Mouse (Mus musculus) heart, embryonic 10.5 days (tissue): Measurements from ENCODE around the gene Cdca7l. TPM values are rescaled to one million over a fixed set of nuclear protein-coding genes. Genes with fewer than 3 reads are reported as not detected.

ENCODE experiments used
- DNase-seq: peaks from one replicate; pipeline ENCODE4 v3.0.0-alpha.2; 2017; ENCODE audit warnings: low spot score
- H3K27ac ChIP-seq: fragments of 300-500 bp; sonication (generic); 2 replicates; pipeline ENCODE4 v1.5.1; 2016; ENCODE audit warnings: mild to moderate bottlenecking
- H3K27me3 ChIP-seq: fragments of 300-500 bp; sonication (generic); 2 replicates; pipeline ENCODE4 v1.6.1; 2016; ENCODE audit warnings: mild to moderate bottlenecking; ENCODE audit not compliant: poor library complexity, insufficient read depth, severe bottlenecking
- H3K36me3 ChIP-seq: fragments of 300-500 bp; sonication (generic); 2 replicates; pipeline ENCODE4 v1.6.1; 2016; ENCODE audit warnings: mild to moderate bottlenecking, moderate library complexity
- H3K4me1 ChIP-seq: fragments of 300-500 bp; sonication (generic); 2 replicates; pipeline ENCODE4 v1.6.1; 2016; ENCODE audit warnings: mild to moderate bottlenecking
- H3K4me3 ChIP-seq: fragments of 300-500 bp; sonication (generic); 2 replicates; pipeline ENCODE4 v1.5.1; 2016; ENCODE audit warnings: mild to moderate bottlenecking, moderate library complexity
- H3K9me3 ChIP-seq: fragments of 300-500 bp; sonication (generic); 2 replicates; pipeline ENCODE4 v1.6.1; 2016; ENCODE audit warnings: mild to moderate bottlenecking, moderate library complexity
- WGBS: fragments of 180-500 bp; shearing (Covaris S2); methylation state at CpG from one replicate; pipeline ENCODE4 v1.1.7; 2016; 5-methylcytosine and 5-hydroxymethylcytosine counted together
- polyA plus RNA-seq: library from polyadenylated mRNA; unstranded; fragments of >200 nt; fragmentation: Nextera tagmentation; extraction: Ambion mirVana; gene quantifications from 2 replicates; pipeline ENCODE4 v1.2.1, GENCODE M21; 2016

Cdca7l gene
- polyA plus RNA-seq, 1 experiment from 2014 or later = 30.7 TPM

- Histone ChIP-seq H3K36me3 (no peaks in the 10 kb centered on the region), H3K9me3 (no peaks in the 10 kb centered on the region), H3K4me1 (no peaks in the 10 kb centered on the region), H3K27ac (no peak overlapping the region), H3K4me3 (no peak overlapping the region), H3K27me3 (no peaks in the 10 kb centered on the region)
- no peak for DNase-seq
Observed at GRCm38 (mm10) chr12:117820859-117821221, 16.8 kb downstream of the Cdca7l start.

- Histone ChIP-seq H3K36me3 (no peaks in the 10 kb centered on the region), H3K27ac (no peak overlapping the region), H3K4me3 (no peak overlapping the region), H3K27me3 (no peaks in the 10 kb centered on the region), H3K9me3 (no peaks in the 10 kb centered on the region), H3K4me1 (no peaks in the 10 kb centered on the region)
- WGBS = 60% methylated on average over 1 of the region's 1 CpGs
- DNase-seq = no peak
Observed at GRCm38 (mm10) chr12:117821394-117821793, 17.3 kb downstream of the Cdca7l start.

- Histone ChIP-seq H3K4me3 (no peak overlapping the region), H3K9me3 (no peaks in the 10 kb centered on the region), H3K27me3 (no peaks in the 10 kb centered on the region), H3K36me3 (no peaks in the 10 kb centered on the region), H3K4me1 (0 out of 2 replicates have a peak, but pooled peaks cover 3% of the 10 kb centered on the region), H3K27ac (no peak overlapping the region)
- 84% methylated on average over 3 of the region's 3 CpGs for WGBS
- no peak for DNase-seq
Observed at GRCm38 (mm10) chr12:117828350-117828749, 24.3 kb downstream of the Cdca7l start.

GRCm38 (mm10) chr12:117831351-117831961 lies 27.4 kb downstream of the Cdca7l start:
- Histone ChIP-seq H3K27ac (no peak overlapping the region), H3K4me1 (0 out of 2 replicates have a peak, but pooled peaks cover 3% of the 10 kb centered on the region), H3K4me3 (no peak overlapping the region), H3K27me3 (no peaks in the 10 kb centered on the region), H3K36me3 (no peaks in the 10 kb centered on the region), H3K9me3 (no peaks in the 10 kb centered on the region)
- 67% methylated on average over 8 of the region's 8 CpGs for WGBS
- no peak for DNase-seq

GRCm38 (mm10) chr12:117832190-117832589 lies 28.1 kb downstream of the Cdca7l start:
- DNase-seq = no peak

GRCm38 (mm10) chr12:117834652-117835051 lies 30.6 kb downstream of the Cdca7l start:
- no peak for DNase-seq
- no peaks in the 10 kb centered on the region for H3K9me3 ChIP-seq
- H3K27me3 ChIP-seq = 0 out of 2 replicates have a peak, but pooled peaks cover 3% of the 10 kb centered on the region
- H3K36me3 ChIP-seq = no peaks in the 10 kb centered on the region
- H3K4me1 ChIP-seq = 0 out of 2 replicates have a peak, but pooled peaks cover 3% of the 10 kb centered on the region
- 72% methylated on average over 2 of the region's 2 CpGs for WGBS
- no peak overlapping the region for H3K4me3 ChIP-seq
- H3K27ac ChIP-seq = no peak overlapping the region

More at GRCm38 (mm10) chr12:117832190-117832589, 28.1 kb downstream of the Cdca7l start:
- Histone ChIP-seq H3K4me1 (0 out of 2 replicates have a peak, but pooled peaks cover 3% of the 10 kb centered on the region), H3K27ac (no peak overlapping the region), H3K4me3 (no peak overlapping the region), H3K36me3 (no peaks in the 10 kb centered on the region), H3K27me3 (no peaks in the 10 kb centered on the region), H3K9me3 (no peaks in the 10 kb centered on the region)
- WGBS = 33% methylated on average over 5 of the region's 5 CpGs

GRCm38 (mm10) chr12:117835371-117835770 lies 31.3 kb downstream of the Cdca7l start:
- no peak for DNase-seq
- Histone ChIP-seq H3K36me3 (no peaks in the 10 kb centered on the region), H3K4me3 (no peak overlapping the region), H3K9me3 (no peaks in the 10 kb centered on the region), H3K27me3 (0 out of 2 replicates have a peak, but pooled peaks cover 3% of the 10 kb centered on the region), H3K27ac (no peak overlapping the region), H3K4me1 (0 out of 2 replicates have a peak, but pooled peaks cover 3% of the 10 kb centered on the region)
- WGBS = 32% methylated on average over 10 of the region's 10 CpGs

GRCm38 (mm10) chr12:117837376-117837775 lies 33.3 kb downstream of the Cdca7l start:
- no peak overlapping the region for H3K27ac ChIP-seq
- no peak overlapping the region for H3K4me3 ChIP-seq
- WGBS = 84% methylated on average over 4 of the region's 4 CpGs
- H3K36me3 ChIP-seq = no peaks in the 10 kb centered on the region
- H3K4me1 ChIP-seq = no peaks in the 10 kb centered on the region
- no peak for DNase-seq
- H3K27me3 ChIP-seq = 0 out of 2 replicates have a peak, but pooled peaks cover 3% of the 10 kb centered on the region
- no peaks in the 10 kb centered on the region for H3K9me3 ChIP-seq

- no peak overlapping the region for H3K4me3 ChIP-seq
- H3K4me1 ChIP-seq = peaks cover 11% of the 10 kb centered on the region; the same call in 1 of the 2 replicates
- no peak overlapping the region for H3K27ac ChIP-seq
- H3K36me3 ChIP-seq = no peaks in the 10 kb centered on the region
- H3K27me3 ChIP-seq = 0 out of 2 replicates have a peak, but pooled peaks cover 6% of the 10 kb centered on the region
- no peaks in the 10 kb centered on the region for H3K9me3 ChIP-seq
- no peak for DNase-seq
- WGBS = 35% methylated on average over 1 of the region's 1 CpGs
Observed at GRCm38 (mm10) chr12:117840705-117841104, 36.6 kb downstream of the Cdca7l start.

- H3K4me1 ChIP-seq = peaks cover 11% of the 10 kb centered on the region; the same call in 1 of the 2 replicates
- DNase-seq = no peak
- H3K36me3 ChIP-seq = no peaks in the 10 kb centered on the region
- no peaks in the 10 kb centered on the region for H3K9me3 ChIP-seq
- H3K27me3 ChIP-seq = 0 out of 2 replicates have a peak, but pooled peaks cover 6% of the 10 kb centered on the region
- no peak overlapping the region for H3K4me3 ChIP-seq
- H3K27ac ChIP-seq = no peak overlapping the region
- 70% methylated on average over 1 of the region's 1 CpGs for WGBS
Observed at GRCm38 (mm10) chr12:117842676-117843075, 38.6 kb downstream of the Cdca7l start.

- peak; percentile 86 for DNase-seq
- under 1% methylated on average over 75 of the region's 75 CpGs for WGBS
- H3K27ac ChIP-seq = peak overlapping the region; percentile 98
Observed at GRCm38 (mm10) chr12:117843302-117844074, 39.4 kb downstream of the Cdca7l start.

GRCm38 (mm10) chr12:117844075-117844408 lies 40.0 kb downstream of the Cdca7l start:
- 2% methylated on average over 15 of the region's 15 CpGs for WGBS
- DNase-seq = no peak
- Histone ChIP-seq H3K27me3 (0 out of 2 replicates have a peak, but pooled peaks cover 4% of the 10 kb centered on the region), H3K4me1 (peaks cover 11% of the 10 kb centered on the region; the same call in 1 of the 2 replicates), H3K4me3 (peak overlapping the region; percentile 95), H3K9me3 (no peaks in the 10 kb centered on the region), H3K27ac (peak overlapping the region; percentile 98), H3K36me3 (no peaks in the 10 kb centered on the region)

More at GRCm38 (mm10) chr12:117843302-117844074, 39.4 kb downstream of the Cdca7l start:
- H3K4me1 ChIP-seq = peaks cover 11% of the 10 kb centered on the region; the same call in 1 of the 2 replicates
- no peaks in the 10 kb centered on the region for H3K9me3 ChIP-seq
- H3K4me3 ChIP-seq = peak overlapping the region; percentile 95
- H3K27me3 ChIP-seq = 0 out of 2 replicates have a peak, but pooled peaks cover 6% of the 10 kb centered on the region
- no peaks in the 10 kb centered on the region for H3K36me3 ChIP-seq

- H3K36me3 ChIP-seq = no peaks in the 10 kb centered on the region
- H3K27me3 ChIP-seq = 0 out of 2 replicates have a peak, but pooled peaks cover 4% of the 10 kb centered on the region
- peaks cover 11% of the 10 kb centered on the region; the same call in 1 of the 2 replicates for H3K4me1 ChIP-seq
- peak overlapping the region; percentile 95 for H3K4me3 ChIP-seq
- WGBS = 37% methylated on average over 2 of the region's 2 CpGs
- H3K27ac ChIP-seq = no peak overlapping the region
- no peak for DNase-seq
- H3K9me3 ChIP-seq = no peaks in the 10 kb centered on the region
Observed at GRCm38 (mm10) chr12:117844917-117845316, 40.8 kb downstream of the Cdca7l start.
